Mouse (Mus musculus) kidney, postnatal 36 days (tissue): Measurements from ENCODE around the gene Ltbp1.

Experiments used
- DNase-seq, 2 experiments: peaks; one replicate each; pipeline ENCODE4 v3.0.0; 2021 to 2022; ENCODE audit warnings: mixed read lengths in 2 of 2

Ltbp1 gene

DNA sequence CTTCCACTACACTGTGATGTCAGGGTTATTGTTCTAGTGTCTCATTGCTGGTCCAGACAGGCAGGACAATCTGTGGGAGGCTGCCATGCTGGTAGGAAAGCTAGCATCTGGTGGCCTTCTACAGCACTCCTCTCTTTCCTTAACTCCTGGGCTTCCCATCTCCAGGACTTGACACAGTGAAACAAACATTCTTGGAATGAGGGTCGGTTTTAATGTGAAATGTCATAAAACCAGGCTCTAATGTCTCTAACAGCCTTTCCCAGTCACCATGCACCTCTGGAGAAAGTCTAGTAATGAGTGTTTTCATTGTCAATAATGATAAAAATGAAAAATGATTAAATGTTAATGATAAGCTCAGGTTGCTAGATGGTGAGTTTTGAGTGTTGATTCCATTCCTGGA lies 237.9 kb downstream of the Ltbp1 start:
- DNase-seq = no peak

DNA sequence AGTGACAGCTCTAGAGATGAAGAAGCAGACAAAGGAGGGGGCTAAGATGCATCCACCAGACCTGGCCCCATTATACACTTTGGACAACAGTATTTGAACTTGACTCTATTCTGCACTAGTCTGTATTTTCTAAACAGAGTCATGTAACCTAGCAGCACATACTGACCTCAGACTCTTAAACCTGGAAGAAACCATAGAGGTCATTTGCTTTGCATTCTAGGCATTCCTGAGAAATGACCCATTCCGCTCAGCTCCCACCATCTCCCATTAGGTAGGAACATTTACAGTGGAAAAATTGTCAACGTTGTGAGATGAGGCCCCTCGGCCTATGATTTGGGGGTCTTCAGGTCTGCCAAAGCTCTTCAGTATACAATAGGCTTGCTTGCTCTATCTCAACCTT lies 238.8 kb downstream of the Ltbp1 start:
- no peak for DNase-seq

DNA sequence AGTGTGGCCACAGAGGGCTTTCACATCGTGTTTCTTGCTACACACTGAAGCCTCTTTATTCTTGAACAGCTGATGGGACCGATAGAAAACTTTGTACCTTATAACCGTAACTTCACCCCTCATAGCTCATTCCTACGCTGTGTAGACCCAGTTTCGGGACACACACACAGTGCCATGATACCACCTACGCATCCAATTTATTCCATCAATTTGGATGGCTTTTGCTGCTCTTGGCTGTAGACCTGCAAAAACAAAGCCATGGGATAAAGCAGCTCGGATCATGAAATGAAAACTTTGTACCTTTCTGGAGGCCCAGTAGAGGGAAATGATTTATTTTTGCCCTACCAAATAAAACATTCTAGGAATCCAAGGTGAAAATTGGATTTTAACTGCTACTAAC lies 239.7 kb downstream of the Ltbp1 start:
- DNase-seq = no peak

DNA sequence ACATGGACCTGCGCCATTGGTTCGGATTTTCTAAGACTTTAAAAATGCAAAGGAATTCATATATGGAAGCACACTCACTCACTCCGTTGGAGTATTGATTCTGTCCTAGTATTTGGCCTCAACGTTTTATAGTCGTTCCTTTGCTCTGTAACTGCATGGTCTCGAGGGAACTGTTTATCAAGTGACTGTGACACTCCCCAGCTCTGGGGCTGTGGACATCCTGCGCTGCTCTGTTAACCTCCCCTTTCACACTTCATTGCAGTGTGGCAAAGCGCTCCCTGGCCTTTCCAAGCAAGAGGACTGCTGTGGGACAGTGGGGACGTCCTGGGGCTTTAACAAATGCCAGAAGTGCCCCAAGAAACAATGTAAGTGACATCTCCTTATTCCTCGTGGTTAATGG lies 243.3 kb downstream of the Ltbp1 start:
- no peak for DNase-seq

- DNase-seq = no peak
Observed at GRCm38 (mm10) chr17:75250571-75250970, 245.2 kb downstream of the Ltbp1 start.

DNA sequence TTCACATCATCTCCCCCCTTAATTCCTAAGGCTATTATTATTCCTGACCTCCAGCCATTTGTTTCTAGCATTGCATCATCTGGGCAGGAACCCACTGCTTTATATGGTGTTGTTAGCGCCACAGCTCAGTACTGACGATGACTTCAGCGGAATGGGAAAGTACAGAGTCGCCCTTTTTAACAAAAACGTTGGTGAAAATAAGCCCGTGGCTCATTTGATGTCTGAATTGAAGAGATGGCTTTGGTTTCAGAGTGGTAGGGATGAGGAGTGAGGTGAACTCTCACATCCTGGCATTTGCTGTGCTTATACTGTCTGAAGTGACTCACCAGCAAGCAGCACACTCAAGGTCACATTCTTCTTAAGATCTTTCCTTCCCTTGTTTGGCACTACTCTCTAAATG lies 245.7 kb downstream of the Ltbp1 start:
- no peak for DNase-seq

GRCm38 (mm10) chr17:75252540-75252939 lies 247.2 kb downstream of the Ltbp1 start:
- no peak for DNase-seq

DNA sequence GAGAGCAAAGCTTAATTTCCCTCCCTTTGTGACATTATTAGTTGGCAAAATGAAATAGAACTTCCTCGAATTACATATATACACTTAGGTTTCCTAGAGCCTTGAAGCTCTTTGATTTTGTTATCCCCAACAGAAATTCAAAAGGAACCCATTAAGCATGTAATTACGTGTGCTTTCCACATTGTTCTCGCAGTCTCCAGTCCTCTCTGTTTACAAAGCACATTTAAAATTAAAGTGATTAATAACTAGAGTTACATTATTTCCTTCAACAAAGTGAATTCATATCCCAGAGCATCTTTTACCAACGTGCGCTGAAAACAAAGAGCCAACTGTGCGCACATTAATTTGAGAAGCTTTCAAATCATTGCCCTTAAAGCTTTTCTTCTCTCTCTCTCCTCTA lies 249.5 kb downstream of the Ltbp1 start:
- DNase-seq = no peak

- DNase-seq = no peak
Observed at GRCm38 (mm10) chr17:75255967-75256366, 250.6 kb downstream of the Ltbp1 start.

- no peak for DNase-seq
Observed at GRCm38 (mm10) chr17:75258427-75258826, 253.1 kb downstream of the Ltbp1 start.

DNA sequence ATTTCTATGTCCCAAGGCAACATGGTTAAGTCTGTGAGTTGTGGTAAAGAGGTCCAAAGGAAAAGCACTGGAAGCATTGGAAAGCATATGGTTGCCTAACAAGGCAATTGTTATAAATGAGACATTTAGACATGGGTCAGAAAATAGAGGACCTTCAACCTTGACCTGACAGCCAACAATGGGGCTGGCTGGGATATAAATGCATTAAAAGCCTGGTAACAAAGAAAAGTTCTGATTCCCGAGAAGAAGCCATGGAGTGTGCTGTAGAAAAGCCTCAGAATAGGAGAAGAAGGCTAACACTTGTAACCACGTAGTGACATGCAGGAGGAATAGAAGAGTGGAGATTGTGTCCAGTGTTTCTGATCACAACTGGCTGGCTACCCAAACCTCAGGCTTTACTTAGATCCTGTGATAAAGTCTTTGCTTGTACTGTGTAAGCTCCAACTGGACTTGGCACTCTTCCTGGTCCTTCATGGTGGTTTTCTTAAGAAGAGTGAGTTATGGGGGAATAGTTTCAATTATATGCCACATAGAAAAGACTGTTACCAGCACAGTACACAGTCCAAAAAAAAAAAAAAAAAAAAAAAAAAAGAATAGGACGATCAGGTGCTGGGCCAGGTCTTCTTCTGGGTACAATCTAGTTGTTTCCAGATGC lies 258.1 kb downstream of the Ltbp1 start:
- DNase-seq = peak in 1 of 2 experiments; percentile 1

- peak; percentile 8 to 11 for DNase-seq
Observed at GRCm38 (mm10) chr17:75268506-75268905, 263.1 kb downstream of the Ltbp1 start.

DNA sequence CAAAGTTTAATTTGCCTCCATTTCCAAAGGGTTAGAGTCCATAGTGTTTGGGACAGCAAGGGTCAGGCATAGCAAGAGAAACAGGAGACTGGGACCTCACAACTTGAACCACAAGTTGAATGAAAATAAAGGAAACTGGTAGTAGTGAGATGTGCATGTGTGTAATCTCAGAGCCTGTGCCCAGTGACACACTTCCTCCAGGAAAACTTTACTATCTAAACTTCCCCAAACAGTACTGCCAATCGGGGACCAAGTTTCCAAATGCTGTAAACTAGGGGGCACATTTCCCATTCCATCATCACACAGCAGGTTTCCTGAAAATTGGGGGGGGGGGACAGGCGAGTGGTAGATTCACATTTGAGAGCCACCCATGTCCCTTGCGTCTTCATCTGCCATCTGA lies 267.1 kb downstream of the Ltbp1 start:
- DNase-seq = no peak

GRCm38 (mm10) chr17:75273272-75273671 lies 267.9 kb downstream of the Ltbp1 start:
- DNase-seq = no peak

DNA sequence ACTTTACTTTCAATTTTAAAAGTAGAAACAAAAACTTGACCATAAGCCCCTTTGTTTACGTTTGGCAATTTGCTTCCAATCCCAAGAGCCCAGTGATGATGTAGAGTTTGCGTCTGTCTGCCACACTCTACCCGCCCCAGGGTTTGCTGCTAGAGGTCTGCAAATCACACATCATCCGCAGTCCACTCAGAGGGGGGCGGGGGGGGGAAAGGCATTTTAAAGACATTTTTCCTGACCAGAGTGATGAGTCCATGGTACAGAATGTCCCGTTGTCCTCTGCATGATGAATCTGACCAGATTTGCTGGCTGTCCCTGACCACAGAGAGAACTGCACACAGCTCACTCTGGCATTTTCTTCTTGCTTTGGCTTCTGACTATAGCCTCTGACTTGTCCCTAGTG lies 269.9 kb downstream of the Ltbp1 start:
- no peak for DNase-seq

DNA sequence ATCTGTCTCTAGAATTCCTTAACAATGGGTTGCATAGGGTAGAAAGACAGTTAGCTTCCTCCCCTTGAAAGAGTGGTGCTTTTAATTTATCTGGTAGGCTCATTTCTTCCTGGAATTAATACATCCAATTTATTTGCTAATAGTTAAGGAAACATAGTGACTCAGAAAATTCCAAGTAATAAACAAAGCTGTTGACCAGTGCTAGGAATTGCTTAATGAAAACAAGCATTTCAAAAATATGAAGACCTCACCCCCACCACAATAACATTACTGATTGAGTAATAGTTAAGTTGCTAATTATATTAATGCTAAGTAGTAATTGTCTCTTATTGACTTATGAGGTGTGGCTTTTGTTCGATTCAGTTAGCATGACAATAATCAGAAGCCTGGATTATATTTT lies 272.7 kb downstream of the Ltbp1 start:
- DNase-seq = no peak

GRCm38 (mm10) chr17:75278561-75278960 lies 273.2 kb downstream of the Ltbp1 start:
- DNase-seq = peak in 1 of 2 experiments; percentile 24

GRCm38 (mm10) chr17:75281345-75281744 lies 276.0 kb downstream of the Ltbp1 start:
- DNase-seq = no peak

DNA sequence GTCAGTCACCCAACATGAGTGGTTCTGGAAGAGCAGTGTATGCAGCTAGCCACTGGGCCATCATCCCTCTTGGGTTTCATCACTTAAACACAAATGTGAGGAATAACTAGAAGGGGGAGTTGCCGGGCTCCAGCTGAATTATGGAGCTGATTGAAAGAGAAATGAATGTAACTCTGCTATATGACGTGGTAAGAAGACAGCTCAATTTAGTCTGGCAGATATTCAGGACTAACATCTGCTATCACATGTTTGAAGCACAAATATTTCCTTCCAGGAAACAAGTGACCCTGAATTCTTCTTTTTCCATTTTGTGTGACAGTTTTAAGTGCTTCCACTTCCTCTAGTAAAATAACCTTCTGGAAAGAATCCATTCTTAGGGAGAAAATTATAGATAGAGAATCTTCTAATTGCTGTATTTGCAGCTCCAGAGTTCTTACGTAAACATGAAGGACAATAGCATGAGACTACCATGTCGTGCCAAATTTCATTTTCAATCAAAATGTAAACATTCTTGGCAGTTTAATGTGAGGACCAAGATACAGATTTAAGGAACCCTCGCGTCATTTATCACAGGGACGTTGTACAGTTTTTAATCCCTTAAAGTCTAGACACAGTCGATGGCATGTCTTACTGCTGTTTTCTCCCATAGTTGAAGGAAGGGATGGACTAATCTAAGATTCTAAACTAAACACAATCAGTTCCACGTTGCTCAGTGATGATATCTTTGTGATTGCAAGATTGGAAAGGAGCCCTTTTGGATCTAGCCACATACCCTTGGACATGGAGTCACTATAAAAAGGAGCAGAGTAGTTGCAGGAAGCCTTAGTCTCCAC lies 279.7 kb downstream of the Ltbp1 start:
- DNase-seq = no peak

- DNase-seq = peak; percentile 23 to 42
Observed at GRCm38 (mm10) chr17:75292986-75293385, 287.6 kb downstream of the Ltbp1 start.

GRCm38 (mm10) chr17:75293725-75294124 lies 288.4 kb downstream of the Ltbp1 start:
- DNase-seq = peak in 1 of 2 experiments; percentile 12

DNA sequence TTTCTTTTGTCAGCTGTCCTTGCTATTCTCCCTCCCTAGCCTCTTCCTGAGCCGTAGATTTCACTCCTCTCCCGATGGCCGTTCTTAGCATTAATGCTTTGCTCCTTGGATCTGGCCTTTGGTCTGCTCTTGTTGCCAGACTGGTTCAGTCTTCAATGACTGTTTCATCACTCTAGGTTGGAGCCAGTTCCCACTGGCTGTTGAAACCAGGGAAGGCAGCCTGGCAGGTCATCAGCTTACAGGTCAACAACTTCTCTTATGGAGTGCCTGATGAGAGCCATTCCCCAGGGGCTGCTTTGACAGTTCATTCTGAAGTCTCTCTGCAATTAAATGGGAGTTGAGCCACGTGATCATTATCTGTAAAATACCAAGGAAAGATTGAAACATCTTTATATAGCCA lies 295.5 kb downstream of the Ltbp1 start:
- no peak for DNase-seq

DNA sequence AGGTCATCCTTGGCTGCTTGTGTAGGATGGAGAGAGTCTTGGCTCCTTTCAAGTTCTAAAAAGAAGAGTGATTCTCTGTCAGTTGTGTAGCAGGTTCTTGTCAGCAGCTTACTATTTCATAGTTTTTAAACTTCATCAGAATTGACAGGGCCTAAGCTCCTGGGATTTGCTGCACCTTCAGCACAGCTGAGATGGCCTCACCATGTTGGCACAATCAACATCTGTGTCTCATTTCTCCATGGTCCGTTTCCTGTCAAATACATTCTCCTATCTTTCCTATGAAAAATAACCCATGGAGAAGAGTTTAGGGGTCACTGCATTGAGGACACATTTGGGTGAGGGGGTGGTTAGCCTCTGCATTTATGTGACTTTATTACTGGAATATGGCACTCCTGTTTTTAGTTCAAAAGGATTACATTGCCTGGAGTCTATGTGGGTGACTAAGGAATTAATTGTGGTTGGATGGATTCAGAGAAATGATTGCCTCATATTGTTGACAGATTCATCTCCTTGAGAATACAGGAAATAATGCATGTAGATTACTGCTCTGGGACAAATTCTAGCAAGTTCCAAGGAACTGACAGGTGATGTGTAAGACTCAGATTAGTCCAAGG lies 299.5 kb downstream of the Ltbp1 start:
- no peak for DNase-seq

DNA sequence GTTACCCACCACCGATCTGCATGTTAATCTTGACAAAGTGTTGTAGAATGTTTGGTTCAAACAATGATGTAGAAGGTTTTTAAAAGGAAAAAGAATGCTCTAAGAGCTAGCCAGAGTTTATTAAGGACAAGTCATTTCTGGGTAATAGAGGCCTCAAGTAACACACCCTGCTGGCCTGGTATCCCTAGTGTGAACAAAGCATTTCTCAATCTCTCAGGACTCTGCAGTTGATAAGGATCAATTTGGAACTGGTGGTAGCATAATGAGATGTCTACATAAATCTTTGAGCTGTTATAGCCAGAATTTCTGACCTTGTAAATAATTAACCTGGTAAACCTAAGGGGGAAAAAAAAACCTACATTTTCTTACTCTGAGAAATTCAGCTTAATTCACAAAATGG lies 300.3 kb downstream of the Ltbp1 start:
- DNase-seq = no peak
